Mouse (Mus musculus) testis, adult 2 months (tissue): Measurements from ENCODE around the gene Syt3.

ENCODE experiments used
- CTCF ChIP-seq: fragments of 200-500 bp; IDR thresholded peaks from 2 replicates; pipeline ENCODE4 v1.5.1; 2012; ENCODE audit warnings: low read depth, mild to moderate bottlenecking, inconsistent platforms, low read length, moderate library complexity; ENCODE audit not compliant: control insufficient read depth, insufficient read depth, insufficient replicate concordance
- POLR2A ChIP-seq: fragments of 200-500 bp; IDR thresholded peaks from 2 replicates; pipeline ENCODE4 v1.6.1; 2012; ENCODE audit warnings: low read depth, mild to moderate bottlenecking, inconsistent platforms, low read length, moderate library complexity; ENCODE audit not compliant: control insufficient read depth

DNA sequence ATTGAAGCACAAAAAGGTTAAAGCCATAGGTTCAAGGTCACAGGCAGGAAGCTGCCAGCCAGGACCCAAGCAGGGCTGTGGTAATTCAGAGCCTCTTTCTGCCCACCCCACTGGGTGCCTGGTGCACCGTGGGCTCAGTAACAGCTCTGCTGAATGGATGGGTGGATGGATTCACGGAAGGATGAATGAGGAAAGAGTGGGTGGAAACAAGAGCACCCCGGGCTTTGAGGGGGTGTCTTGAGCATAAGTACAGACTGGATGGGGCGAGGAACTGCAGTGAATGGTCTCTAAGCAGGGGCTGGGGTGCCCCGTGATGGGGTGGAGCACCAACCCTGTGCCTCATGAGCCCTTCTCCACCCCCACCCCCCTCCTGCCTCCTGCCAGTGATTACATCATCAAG is 42.2 kb upstream of the Syt3 start:
- TF ChIP-seq CTCF (no peak), POLR2A (no peak)
